Comparison of ENCODE assay signal across 8 mouse cellular contexts in the genomic region with DNA sequence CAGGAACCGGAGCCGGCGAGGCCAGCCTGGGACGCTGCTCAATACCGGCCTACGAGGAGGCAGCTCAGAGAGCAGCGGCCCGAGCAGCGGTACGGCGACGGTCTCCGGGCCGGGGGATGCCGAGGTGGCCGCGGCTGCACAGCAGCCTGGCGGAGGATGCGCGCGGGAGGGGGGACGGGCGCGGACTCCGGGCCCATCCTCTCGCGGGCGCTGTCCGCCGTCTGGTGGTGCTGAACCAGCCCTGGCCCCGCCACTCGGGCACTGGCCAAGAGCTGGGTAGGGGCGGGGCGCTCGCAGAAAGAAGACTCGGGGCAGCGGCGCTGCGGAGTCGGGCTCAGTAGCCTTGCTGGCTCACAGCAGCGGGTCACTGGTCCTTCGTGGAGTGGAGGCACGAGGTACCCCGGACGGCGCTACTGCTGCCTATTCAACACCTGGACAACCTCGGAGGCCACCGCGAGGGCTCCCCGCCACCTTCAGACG. TPM values are rescaled to one million over a fixed set of nuclear protein-coding genes. Genes with fewer than 3 reads are reported as not detected.
A peak's percentile ranks its signal among the peaks of the same experiment; 100 is the strongest.
DNase-seq lines count a peak whose midpoint lies in the region; ATAC-seq lines count a peak whose summit lies in the region.

No protein-coding gene starts in this region.

- peak overlapping the region; percentile 82 for H3K4me3 ChIP-seq in brown adipose tissue, adult 24 weeks (ENCODE audit: insufficient read depth, low read depth, low read length)
- H3K4me3 ChIP-seq in forebrain, embryonic 10.5 days = peak overlapping the region; percentile 71
- peak overlapping the region; percentile 51 to 70 for H3K4me3 ChIP-seq in heart, embryonic 14.5 days (ENCODE audit: control insufficient read depth in 1 of 2, insufficient read depth in 1 of 2, low read depth in 1 of 2, low read length in 2 of 2)
- peak overlapping the region; percentile 56 for H3K4me3 ChIP-seq in kidney, embryonic 16.5 days (ENCODE audit: low read length)
- H3K4me3 ChIP-seq in liver, embryonic 12.5 days = peak overlapping the region; percentile 56

- WGBS in forebrain, embryonic 10.5 days = under 1% methylated on average over 51 of the region's 51 CpGs
- under 1% methylated on average over 51 of the region's 51 CpGs for WGBS in heart, embryonic 14.5 days
- WGBS in kidney, embryonic 16.5 days = under 1% methylated on average over 48 of the region's 51 CpGs
- WGBS in liver, embryonic 12.5 days (ENCODE audit: insufficient replicate concordance) = 2% methylated on average over 51 of the region's 51 CpGs

- no peak overlapping the region; the same call in 1 of the 2 replicates for H3K9ac ChIP-seq in heart, embryonic 14.5 days (ENCODE audit: low read length)
- H3K9ac ChIP-seq in kidney, embryonic 16.5 days (replicated peaks; ENCODE audit: low read length) = no peak overlapping the region
- no peak overlapping the region for H3K9ac ChIP-seq in liver, embryonic 12.5 days

- ATAC-seq in heart, embryonic 14.5 days (ENCODE audit: insufficient number of reproducible peaks, insufficient read depth, low FRiP score, low read depth) = peak; percentile 84
- ATAC-seq in kidney, embryonic 16.5 days (ENCODE audit: low FRiP score, low TSS enrichment) = peak; percentile 91
- peak; percentile 62 for ATAC-seq in liver, embryonic 12.5 days

- H3K4me1 ChIP-seq in brown adipose tissue, adult 24 weeks (ENCODE audit: control insufficient read depth, insufficient read depth, insufficient read length, low read length) = no peaks in the 10 kb centered on the region
- H3K4me1 ChIP-seq in forebrain, embryonic 10.5 days = peaks cover 37% of the 10 kb centered on the region
- peaks cover 12 to 29% of the 10 kb centered on the region in 2 experiments for H3K4me1 ChIP-seq in heart, embryonic 14.5 days (ENCODE audit: control insufficient read depth in 2 of 2, insufficient read depth in 2 of 2, low read length in 2 of 2)
- peaks cover 23% of the 10 kb centered on the region for H3K4me1 ChIP-seq in kidney, embryonic 16.5 days (ENCODE audit: insufficient read depth, low read length)
- peaks cover 23% of the 10 kb centered on the region for H3K4me1 ChIP-seq in liver, embryonic 12.5 days

- peak; percentile 82 for DNase-seq in B cell, adult 2 months
- DNase-seq in forebrain, embryonic 10.5 days (ENCODE audit: extremely low spot score, low spot score) = peak; percentile 82
- peak; percentile 17 to 58 for DNase-seq in natural killer cell, adult 2 months (ENCODE audit: low spot score in 2 of 2)
- DNase-seq in splenic B cell, adult 2 months (ENCODE audit: low read depth, low spot score) = peak; percentile 70

- no peaks in the 10 kb centered on the region for H3K9me3 ChIP-seq in forebrain, embryonic 10.5 days
- no peaks in the 10 kb centered on the region for H3K9me3 ChIP-seq in heart, embryonic 14.5 days (ENCODE audit: control insufficient read depth, low read length)
- no peaks in the 10 kb centered on the region for H3K9me3 ChIP-seq in kidney, embryonic 16.5 days (ENCODE audit: low read length)
- no peaks in the 10 kb centered on the region for H3K9me3 ChIP-seq in liver, embryonic 12.5 days (replicated peaks)

- no peak overlapping the region; the same call in 1 of the 2 replicates for H3K27ac ChIP-seq in brown adipose tissue, adult 24 weeks (replicated peaks; ENCODE audit: low read depth, low read length)
- peak overlapping the region; percentile 72 for H3K27ac ChIP-seq in forebrain, embryonic 10.5 days
- H3K27ac ChIP-seq in heart, embryonic 14.5 days (replicated peaks in 1 of 2; ENCODE audit: control insufficient read depth in 1 of 2, insufficient read depth in 1 of 2, low read depth in 2 of 2, low read length in 2 of 2) = peak overlapping the region in 1 of 2 experiments; percentile 53; a peak in 2 of 4 replicates
- no peak overlapping the region for H3K27ac ChIP-seq in kidney, embryonic 16.5 days (ENCODE audit: low read length)
- no peak overlapping the region for H3K27ac ChIP-seq in liver, embryonic 12.5 days

- H3K4me2 ChIP-seq in heart, embryonic 14.5 days (ENCODE audit: low read length) = peak overlapping the region; percentile 100
- H3K4me2 ChIP-seq in kidney, embryonic 16.5 days (replicated peaks; ENCODE audit: low read depth, low read length) = peak overlapping the region; percentile 99
- H3K4me2 ChIP-seq in liver, embryonic 12.5 days = peak overlapping the region; percentile 85

- H3K27me3 ChIP-seq in forebrain, embryonic 10.5 days (ENCODE audit: poor library complexity, severe bottlenecking) = peaks cover 87% of the 10 kb centered on the region
- H3K27me3 ChIP-seq in heart, embryonic 14.5 days (ENCODE audit: control insufficient read depth, insufficient read depth, low read length) = peaks cover 45% of the 10 kb centered on the region
- peaks cover 62% of the 10 kb centered on the region for H3K27me3 ChIP-seq in kidney, embryonic 16.5 days (ENCODE audit: insufficient read depth, low read length)
- peaks cover 86% of the 10 kb centered on the region for H3K27me3 ChIP-seq in liver, embryonic 12.5 days (replicated peaks)
- H3K27me3 ChIP-seq in splenic B cell, adult 2 months (ENCODE audit: control insufficient read depth, insufficient read depth, low read length, poor library complexity, severe bottlenecking) = no peaks in the 10 kb centered on the region; the same call in 1 of the 2 replicates

- H3K36me3 ChIP-seq in forebrain, embryonic 10.5 days (replicated peaks) = no peaks in the 10 kb centered on the region
- no peaks in the 10 kb centered on the region for H3K36me3 ChIP-seq in heart, embryonic 14.5 days (ENCODE audit: control insufficient read depth, insufficient read depth, low read length)
- no peaks in the 10 kb centered on the region for H3K36me3 ChIP-seq in kidney, embryonic 16.5 days (ENCODE audit: insufficient read depth, low read length)
- H3K36me3 ChIP-seq in liver, embryonic 12.5 days = no peaks in the 10 kb centered on the region
- no peaks in the 10 kb centered on the region for H3K36me3 ChIP-seq in splenic B cell, adult 2 months (ENCODE audit: control insufficient read depth, insufficient read depth, low read length, poor library complexity, severe bottlenecking)

RNA-seq across cellular contexts. Expression of a gene that starts 0.3 kb away (rescaled TPM):
- polyA plus RNA-seq in brown adipose tissue, adult 24 weeks (2012; ENCODE audit: insufficient read depth, insufficient read length, missing spikeins) = 7.1 and 8.0 TPM in 2 replicates
- 0.18 and 0.35 TPM in 2 replicates for polyA plus RNA-seq in forebrain, embryonic 10.5 days (2016; fragmentation: Nextera tagmentation; extraction: Ambion mirVana)
- polyA plus RNA-seq in heart, embryonic 14.5 days (2014; fragmentation: Nextera tagmentation; extraction: Ambion mirVana) = 0.16 and 0.22 TPM in 2 replicates
- polyA plus RNA-seq in kidney, embryonic 16.5 days (2015; fragmentation: Nextera tagmentation; extraction: Ambion mirVana) = 0.05 and 0.09 TPM in 2 replicates
- 0.01 and 0.05 TPM in 2 replicates for polyA plus RNA-seq in liver, embryonic 12.5 days (2016; fragmentation: Nextera tagmentation; extraction: Ambion mirVana)

RNA-seq across cellular contexts. Expression of a gene that starts 41.6 kb away (rescaled TPM):
- polyA plus RNA-seq in brown adipose tissue, adult 24 weeks (2012; ENCODE audit: insufficient read depth, insufficient read length, missing spikeins) = 0.83 and 1.5 TPM in 2 replicates
- 1.8 and 2.3 TPM in 2 replicates for polyA plus RNA-seq in forebrain, embryonic 10.5 days (2016; fragmentation: Nextera tagmentation; extraction: Ambion mirVana)
- 1.2 and 1.7 TPM in 2 replicates for polyA plus RNA-seq in heart, embryonic 14.5 days (2014; fragmentation: Nextera tagmentation; extraction: Ambion mirVana)
- 3.4 and 4.0 TPM in 2 replicates for polyA plus RNA-seq in kidney, embryonic 16.5 days (2015; fragmentation: Nextera tagmentation; extraction: Ambion mirVana)
- 2.9 and 3.2 TPM in 2 replicates for polyA plus RNA-seq in liver, embryonic 12.5 days (2016; fragmentation: Nextera tagmentation; extraction: Ambion mirVana)
